Mouse (Mus musculus): ENCODE measurements at regions not wholly inside any gene's neighbourhood (a gene's known extent, or its start where the extent isn't known, plus 50 kb on each side); places are given as distances from the start of the nearest gene placed in this dataset.
"Not testable (repeated sequence)": the region's sequence is repeated elsewhere in the genome, so short reads cannot be mapped to it uniquely, and the experiment has no call there.

DNA sequence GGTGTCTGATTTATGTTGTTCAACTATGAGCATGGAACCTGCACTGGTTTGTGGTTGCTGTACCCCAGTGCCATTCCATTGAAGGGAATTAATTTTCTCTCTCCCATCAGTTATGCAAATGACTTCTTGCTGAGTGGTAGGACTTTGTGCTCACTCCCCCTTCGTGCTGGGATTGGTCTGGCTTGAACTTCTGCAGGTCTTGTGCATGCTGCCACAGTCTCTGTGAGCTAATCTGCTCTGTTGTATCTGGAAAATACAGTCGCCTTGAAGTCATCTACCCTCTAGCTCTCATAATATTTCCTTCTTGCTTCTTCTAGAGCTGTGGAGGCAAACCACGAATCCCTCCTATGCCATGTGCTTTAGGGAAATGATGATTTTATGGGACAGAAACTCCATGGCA is 243.6 kb upstream of the Dpp6 start:
- DNase-seq (ENCODE audit: low spot score), result no peak

DNA sequence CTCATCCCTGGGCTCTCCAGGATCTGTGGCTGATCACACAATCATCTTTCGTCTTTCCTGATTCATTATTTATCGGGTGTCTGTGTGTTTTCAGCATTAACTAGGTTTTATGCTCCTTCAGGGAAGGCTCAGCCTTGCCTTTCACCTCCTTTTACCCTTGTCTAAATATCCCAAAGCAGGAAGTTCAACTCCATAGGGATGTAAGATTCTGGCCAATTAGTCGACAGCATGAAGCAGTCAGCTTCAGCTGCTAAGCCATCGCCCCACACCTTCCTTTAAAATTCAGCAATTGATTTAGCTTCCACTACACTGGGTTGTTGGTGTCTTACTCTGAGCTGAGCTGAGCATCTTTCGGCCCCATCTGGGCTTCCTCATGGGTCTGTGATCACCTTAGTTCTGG is 230.9 kb upstream of the Dpp6 start:
- no peak for DNase-seq (ENCODE audit: low spot score)

DNA sequence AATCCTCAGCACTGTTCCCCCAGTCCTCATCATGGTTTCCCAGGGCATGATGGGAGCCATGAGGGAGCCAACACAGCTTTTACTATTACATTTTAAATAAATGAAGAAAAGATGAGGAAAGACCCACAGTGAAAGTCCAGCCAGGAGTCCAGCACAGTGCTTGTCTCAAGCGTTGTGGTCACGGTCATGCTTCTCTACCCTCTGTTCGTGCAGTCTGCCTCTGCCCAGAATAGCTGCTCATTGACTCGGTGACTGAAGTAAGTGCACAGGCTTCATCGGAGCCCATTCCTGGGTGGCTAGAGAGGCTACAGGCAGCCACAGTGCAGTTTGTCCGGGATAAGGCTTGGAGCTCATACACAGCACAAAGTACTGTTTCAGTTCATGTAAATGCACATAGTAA is 226.1 kb upstream of the Dpp6 start:
- no peak for DNase-seq (ENCODE audit: low spot score)

DNA sequence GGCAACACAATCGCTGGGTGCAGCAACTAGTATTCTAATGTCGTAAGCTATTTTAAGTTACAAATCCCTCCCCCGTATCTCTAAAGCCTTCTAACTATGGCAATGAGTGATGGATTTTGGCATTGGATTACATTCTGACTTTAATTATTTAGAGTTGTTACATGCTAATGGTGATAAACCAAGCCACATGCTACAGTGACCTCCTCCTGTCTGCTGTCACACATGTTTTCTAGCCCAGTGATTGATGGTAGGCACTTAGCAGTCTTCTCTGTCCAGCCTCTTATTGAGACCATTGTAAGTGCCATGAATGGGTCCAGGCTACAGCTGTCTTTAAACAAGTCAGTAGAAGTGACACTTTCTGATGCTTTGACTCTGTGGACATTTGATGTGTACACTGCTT is 224.7 kb upstream of the Dpp6 start:
- no peak for DNase-seq (ENCODE audit: low spot score)

DNA sequence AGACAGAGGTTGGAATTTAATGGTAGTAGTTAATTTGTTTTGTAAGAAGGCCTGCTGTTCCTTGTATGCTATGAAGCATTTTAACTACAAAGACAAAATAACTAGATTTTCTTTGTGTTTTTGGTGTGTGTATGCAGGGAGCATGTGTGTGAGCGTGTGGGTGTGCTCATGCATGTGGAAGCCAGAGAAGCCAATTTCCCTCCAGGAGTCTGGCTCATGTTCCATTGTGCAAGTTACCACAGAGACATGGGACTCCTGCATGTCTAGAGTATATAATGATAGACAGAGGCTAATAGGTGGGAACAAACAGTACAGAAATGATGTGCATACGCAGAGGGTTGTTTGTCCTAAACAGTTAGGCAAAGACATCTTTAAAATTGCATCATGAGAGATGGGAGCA is 219.0 kb upstream of the Dpp6 start:
- DNase-seq (ENCODE audit: low spot score), result no peak

DNA sequence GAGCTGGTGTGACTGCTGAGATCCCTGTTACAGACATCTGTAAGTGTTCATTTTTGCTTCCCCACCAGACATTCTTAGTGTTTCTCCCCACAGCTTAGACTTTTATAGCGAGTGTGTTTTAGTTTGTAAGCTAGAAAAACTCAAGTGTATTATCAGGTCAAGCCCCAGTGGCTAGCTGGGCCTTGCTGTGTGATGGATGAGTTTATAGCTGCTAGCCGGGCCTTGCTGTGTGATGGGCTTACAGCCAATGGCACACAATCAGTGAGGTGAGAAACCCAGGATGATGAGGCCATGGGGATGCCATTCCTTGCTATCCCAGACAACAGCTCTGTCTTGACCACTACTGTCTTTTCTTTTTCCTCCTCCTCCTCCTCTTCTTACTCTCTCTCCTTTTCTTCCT is 197.7 kb upstream of the Dpp6 start:
- DNase-seq (ENCODE audit: low spot score), result no peak

DNA sequence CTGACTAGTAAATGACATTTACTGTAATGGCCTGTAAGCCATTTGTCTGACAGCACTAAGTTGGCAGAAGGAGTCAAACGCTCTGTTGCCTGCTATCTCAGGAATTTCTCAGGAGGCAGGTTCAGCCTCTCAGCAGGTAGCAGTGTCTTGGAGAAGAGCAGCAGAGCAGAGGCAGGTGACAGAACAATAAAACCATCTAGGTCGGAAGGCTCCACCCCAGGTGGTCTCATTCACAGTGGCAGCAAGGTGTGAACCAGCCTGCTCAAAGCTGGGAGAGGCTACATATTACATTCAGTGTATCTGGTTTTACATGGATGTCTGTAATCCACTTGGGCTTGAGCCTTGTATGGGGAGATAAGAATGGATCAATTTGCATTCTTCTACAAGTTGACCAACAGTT is 194.9 kb upstream of the Dpp6 start:
- no peak for DNase-seq (ENCODE audit: low spot score)

DNA sequence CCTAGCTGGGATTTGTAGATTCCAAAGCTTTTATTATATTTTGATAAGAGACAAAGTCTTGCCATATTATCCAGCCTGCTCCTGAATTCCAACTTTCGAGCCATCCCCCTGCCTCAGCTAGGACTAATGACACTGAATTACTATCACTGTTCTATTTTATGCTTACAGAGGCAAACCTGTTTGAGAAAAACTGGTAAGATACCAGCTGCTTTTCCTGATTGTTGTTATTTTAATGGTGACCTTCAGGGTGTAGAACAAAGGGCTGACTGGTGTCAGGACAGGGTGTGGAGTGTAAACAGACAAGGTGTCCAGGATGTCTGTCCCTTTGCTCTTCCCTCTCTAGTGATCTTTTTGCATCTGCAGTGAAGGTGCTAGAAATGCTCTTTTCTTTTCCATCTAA is 145.5 kb upstream of the Dpp6 start:
- DNase-seq (ENCODE audit: low spot score), result no peak

DNA sequence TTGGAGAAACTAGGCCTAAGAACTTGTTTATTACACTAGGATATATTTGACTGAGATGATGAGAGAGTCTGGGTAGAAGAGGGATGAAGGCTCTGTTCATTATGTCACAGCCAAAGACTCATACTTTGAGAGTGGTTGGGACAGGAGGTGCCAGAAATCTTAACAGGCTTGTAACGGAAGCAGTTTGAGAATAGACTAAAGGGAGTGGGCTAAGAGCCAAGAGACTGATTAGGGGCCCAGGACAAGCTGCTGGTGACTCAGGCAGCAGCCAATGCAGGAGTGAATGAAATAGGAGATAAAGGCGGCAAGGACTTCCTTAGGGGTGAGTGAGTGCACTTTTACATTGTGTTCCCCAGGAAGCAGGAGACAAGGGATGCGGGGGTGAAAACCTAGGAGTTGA is 127.2 kb upstream of the Dpp6 start:
- no peak for DNase-seq (ENCODE audit: low spot score)

DNA sequence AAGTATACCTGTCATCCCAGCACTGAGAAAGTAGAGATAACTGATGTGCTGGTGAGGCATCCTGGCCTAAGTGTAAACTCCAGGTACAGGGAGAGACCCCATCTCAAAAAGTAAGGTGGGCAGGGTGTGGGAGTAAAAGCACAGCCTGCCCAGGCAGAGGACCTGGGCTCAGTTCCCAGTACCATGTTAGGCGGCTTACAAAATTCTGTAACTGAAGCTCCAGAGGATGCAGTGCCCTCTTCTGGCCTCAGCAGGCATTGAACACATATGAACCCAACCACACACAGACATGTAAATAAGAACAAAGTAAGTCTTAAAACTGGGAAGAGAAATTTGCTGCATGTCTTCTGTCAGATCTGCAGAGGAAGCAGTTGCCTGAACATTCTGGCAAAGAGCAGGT is 125.9 kb upstream of the Dpp6 start:
- no peak for DNase-seq (ENCODE audit: low spot score)

DNA sequence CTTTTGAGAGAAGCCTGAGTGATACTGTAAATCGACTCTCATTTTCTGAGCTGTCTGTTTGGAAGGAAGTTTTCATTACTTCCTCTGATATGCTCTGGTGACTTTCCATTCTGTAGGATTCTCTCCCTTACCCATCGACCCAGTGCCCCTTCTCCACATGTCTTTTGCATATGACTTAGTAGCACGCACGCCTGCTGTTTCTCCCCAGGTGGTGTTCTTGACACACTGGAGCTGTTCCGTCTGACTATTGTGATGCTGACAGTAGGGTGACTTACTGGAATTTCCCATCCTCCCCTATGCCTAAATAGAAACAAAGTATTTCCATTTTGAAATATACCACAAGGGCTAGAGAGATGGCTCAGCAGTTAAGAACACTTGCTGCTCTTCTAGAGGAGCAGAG is 125.0 kb upstream of the Dpp6 start:
- DNase-seq (ENCODE audit: low spot score), result no peak

DNA sequence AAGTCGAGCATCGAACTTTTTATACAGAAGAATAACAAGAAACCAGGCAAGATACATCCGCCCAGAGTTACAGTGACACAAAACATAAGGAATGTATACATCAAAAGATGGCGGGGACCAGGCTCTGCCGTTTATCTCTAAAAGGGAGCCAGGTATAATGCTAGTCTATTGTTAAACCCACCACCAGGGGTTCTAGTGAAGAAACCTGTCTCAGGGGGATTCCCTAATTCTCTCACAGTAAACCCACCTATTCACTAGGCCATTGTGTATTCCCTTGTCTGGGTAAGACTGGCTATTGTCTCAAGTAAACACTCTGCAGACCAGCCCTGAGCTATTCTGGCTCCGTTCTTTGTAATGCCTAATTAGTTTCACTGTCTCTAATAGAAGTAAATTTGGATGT is 113.4 kb upstream of the Dpp6 start:
- not testable (repeated sequence) for DNase-seq (ENCODE audit: low spot score)

DNA sequence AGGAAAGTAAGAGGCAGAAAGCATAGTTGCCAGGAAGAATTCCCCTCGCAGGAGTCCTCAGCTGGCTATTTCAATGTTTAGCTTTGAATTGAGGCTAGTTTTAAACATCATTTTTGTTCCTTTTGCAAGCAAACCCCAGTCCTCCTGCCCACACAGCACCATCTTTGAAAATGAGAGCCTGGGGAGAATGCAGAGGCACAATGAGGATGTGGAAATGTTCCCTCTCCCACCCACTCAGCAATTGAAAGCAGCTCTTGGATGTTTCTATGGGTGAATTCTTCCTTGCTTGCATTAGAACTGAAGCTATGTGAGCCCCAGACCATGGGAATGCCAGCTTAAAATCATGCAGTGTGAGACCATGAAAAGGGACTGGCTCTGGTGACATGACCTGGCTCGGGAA is 109.3 kb upstream of the Dpp6 start:
- DNase-seq (ENCODE audit: low spot score), result no peak

DNA sequence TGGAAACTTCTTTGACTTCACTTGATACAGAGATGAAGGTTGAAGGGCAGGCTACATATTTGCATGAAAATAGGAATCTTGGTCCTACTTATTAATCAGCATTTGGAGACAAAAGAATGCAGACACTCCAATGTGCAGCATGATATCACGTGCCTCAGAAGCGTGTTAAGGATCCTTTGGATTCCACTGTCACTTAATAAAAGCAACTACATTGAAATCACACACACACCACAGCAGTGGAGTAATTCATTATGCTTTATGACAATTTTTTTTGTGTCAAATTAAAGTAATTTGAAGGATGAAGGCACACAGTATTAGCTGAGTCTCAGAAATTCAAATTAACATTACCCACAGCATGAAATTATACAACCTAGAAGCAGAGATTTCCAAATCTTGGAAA is 92.5 kb upstream of the Dpp6 start:
- no peak for DNase-seq (ENCODE audit: low spot score)

DNA sequence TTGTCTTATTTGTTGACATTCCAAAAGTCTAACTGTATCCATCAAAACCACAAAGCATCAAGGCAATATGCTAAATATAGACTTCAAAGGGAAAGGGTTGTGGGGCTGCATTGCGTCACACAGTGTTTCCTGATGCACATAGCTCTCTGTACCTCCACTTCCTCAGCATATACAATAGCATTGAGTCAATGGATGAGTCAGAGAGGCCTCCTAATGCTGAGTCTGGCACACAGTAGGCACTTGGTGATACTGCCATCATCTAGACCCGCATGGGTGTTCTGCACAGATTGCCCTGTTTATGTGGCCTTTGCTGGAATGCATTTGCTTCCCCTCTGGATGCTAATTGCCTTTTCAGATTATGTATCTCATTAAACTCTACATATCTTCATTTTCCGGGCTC is 91.0 kb upstream of the Dpp6 start:
- no peak for DNase-seq (ENCODE audit: low spot score)

DNA sequence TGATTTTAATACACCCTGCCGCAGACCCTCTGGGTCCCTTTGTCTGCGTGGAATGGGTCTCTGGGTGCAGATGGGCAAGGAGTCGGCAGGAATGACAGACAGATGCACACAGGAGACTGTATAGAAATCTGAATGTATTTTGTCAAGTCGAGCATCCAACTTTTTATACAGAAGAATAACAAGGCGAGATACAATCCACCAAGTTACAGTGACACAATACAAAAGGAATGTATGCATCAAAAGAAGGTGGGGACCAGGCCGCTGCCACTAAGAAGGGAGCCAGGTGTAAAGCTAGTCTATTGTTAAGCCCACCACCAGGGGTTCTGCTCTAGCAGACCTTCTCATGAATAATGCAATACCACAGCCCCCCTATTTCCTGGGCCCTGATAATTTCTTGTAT is 65.8 kb upstream of the Dpp6 start:
- DNase-seq (ENCODE audit: low spot score), result not testable (repeated sequence)

DNA sequence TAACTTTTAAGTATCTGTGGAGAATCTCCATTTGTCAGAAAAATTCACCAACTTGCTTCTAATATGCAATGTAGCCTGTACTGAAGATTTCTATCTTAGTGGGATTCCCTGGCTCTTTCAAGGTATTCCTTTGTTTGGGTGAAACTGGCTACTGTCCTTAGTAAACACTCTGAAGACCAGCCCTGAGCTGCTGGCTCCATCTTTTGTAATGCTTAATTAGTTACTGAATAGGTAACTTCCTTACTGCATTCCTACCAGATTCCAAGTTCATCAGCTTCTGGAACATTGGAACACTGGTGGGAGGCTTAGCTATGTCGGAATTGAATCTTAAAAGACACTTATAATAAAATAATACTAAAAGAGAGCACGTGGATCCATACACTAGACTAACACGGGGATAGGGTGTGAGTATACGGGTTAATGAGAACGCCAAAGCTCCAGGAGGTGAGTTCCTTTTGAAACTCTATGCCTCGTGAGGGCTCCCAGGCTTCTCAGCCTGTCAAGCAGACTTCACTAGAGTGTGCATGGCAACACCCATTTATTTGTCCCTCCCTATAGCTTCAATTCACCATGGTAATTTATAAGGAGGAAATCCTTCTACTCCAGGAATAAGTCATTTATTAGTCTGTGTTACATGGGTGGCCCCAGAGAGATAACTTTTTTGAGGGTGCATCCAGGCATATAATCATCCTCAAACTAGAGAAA is 65.2 kb upstream of the Dpp6 start:
- not testable (repeated sequence) for DNase-seq (ENCODE audit: low spot score)

DNA sequence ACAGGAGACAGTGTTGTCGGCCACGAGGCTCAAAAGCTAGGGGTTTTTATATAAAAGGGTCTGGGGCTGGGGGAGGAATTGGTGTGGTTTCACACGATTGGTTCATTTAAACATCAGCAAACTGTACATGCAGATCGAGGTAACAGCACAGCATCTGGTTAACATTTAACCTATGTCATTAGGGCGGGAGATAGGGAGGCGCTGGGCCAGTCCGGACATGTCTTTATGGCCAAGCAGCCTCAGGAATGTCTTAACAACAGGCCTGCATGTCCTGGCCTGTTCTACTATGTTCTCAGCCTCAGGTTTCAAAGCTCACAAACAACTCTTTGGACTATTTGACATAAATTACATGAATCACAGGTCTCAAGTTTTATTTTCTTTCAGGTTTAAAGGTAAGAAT is 62.9 kb upstream of the Dpp6 start:
- DNase-seq (ENCODE audit: low spot score), result peak; percentile 2
